Mouse (Mus musculus) brain, adult 2 months (tissue): Measurements from ENCODE around the gene Gps1.
A peak's percentile ranks its signal among the peaks of the same experiment; 100 is the strongest.
"Not testable (repeated sequence)": the region's sequence is repeated elsewhere in the genome, so short reads cannot be mapped to it uniquely, and the experiment has no call there.

ENCODE experiments used
- DNase-seq: peaks from one replicate; pipeline ENCODE4 v3.0.0; 2011; ENCODE audit warnings: low read depth, low spot score

Gps1 gene

GRCm38 (mm10) chr11:120822831-120823550, 38.9 kb downstream of the Gps1 start:
- no peak for DNase-seq

DNA sequence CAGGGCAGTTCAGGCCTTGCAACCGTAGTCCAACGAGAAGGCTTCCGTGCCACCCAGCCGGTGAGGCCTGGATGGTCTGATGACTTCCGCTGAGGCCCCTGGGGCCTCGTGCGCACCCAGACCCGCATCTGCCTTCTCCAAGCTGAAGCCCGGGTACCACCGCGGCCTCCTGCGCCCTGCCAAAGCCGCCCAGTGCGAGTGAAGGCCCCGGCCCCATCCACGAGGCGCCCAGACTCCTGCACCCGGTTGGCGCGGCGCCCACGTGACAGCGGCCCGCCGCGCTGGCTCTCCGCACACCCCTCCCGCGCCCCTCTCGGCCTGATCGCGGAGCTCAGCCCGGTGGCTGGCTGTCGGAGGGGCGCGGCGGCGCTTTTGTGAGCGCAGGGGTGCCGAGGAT, 39.5 kb downstream of the Gps1 start:
- peak; percentile 73 for DNase-seq

DNA sequence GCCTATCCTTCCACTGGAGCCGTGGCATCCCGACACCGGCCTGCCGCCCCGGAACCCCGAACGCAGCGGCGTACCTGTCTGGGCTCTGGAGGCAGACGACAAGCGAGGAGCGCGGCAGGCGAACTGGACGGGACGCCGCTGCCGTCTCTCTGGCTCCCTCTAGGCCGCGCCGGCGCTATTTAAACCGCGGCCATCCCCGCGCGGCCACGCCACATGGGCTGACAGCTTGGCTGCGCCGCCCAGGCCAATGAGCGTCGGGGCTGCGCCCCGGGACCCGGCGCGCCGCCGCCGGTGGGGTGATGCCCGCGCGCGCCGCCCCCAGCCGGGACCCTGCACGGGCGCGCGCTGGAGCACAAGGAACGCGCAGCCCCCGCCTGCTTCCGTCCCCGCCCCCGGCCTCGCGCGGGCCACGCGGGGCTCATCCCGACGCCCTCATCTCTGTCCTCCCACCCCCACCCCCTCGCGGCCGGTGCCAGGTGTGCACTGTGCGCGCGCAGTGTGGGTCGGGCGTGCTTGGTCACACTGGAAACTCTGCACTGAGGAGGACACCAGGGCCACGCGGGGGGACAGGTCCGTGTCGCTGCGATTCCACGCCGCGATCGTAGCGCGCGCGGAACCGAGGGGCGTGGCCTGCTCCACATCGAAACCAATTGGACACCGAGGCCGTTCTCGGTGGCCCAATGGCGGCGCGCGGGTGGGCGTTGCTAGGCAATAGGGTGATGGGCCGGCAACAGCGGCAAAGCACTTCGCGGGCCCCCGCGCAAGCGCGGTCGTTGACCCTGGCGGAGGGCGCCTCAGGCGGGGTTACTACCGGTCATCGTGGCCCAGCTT, 40.1 kb downstream of the Gps1 start, which contains the start of gene Fasn:
Fasn (minus strand) TSS at position 592 of the 831 bp plus-strand sequence.
- DNase-seq, result peak; percentile 99

GRCm38 (mm10) chr11:120824787-120825288, 40.8 kb downstream of the Gps1 start:
- no peak for DNase-seq

DNA sequence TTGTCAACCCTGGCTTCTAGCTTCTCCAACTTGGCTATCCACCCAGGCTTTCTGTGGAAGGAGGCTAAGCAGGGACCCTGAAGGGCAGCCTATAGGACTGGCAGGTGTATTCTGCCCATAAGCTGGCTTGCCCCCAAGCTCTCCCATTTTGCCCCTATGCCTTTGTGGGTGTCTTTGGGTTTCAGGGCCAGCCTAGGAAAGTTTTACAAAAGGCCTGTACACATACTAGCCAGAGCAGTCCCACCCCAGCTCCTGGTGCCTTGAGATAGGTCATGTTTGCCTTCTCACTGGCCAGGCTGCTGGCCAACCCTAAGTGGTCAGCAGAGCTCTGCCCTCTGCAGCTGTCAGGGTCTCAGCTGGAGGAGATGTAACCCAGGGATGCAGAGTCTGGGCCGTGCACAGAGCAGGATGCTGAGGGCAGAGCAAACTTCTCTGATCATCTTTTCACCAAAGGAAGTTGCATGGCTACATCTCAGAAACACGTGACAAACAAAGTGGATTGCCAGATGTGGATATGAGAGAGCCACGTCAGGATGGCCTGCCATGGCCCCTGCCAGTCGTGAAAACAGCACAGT, 41.3 kb downstream of the Gps1 start:
- DNase-seq, result peak; percentile 20

DNA sequence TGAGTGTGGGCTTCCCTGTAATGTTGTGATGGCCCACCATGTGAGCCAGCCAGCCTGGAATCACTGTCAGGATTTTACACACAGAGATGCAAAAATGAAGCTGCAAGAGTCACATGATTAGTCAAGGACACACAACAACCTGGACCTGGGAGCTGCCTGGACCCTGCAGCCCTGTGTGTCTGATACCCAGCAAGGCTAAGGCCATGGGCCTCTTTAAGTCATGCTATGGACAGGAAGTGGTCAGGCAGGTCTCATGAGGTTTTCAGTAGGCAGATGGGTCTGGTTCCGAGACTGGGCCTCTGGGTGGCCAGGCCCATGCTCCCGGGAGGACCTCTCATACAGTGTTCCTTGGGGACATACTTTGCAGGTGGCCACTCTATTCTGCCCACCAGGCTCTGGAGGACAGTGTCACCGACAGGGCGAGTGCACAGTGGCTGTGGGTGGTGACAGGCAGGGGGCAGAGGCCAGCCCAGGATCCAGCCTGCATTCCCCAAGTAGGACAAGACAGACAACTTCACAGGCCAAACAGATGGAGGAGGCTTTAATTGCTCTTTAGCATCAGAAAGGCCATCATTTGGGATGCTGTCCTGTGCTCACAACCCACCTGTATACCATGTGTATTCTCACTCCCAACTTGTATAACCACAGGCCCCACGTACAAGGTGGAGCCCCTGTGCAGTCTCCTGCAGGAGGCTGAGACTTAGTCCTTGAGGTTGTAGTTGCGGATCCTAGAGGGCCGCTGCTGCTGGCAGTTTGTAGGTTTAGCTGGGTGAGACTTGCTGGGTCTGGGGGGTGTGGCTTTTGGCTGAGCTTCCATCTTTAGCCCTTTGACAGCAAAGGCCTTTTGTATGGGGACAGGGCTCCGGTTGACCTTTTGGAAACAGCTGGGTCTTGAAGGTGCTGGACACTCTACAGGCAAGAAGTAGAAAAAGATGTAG, 42.2 kb downstream of the Gps1 start:
- DNase-seq, result no peak

DNA sequence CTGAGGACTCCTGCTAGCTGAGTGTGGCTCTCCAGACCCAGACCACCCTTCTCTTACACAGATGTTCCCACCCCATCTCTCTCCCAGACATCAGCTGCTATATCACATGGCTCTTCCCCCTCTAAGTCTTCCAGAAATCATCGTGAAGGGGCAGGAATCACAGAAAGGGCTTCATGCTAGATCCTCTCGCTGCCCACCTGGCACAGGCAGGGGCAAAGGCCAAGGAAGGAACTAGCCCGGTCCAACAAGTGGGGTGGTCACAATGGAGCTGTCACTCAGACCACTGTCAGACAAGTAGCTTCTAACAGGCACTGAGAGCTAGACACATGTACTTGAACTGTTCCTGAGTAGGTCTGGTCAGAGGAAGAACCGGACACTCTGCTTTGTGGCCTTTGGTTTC, 44.3 kb downstream of the Gps1 start:
- no peak for DNase-seq

DNA sequence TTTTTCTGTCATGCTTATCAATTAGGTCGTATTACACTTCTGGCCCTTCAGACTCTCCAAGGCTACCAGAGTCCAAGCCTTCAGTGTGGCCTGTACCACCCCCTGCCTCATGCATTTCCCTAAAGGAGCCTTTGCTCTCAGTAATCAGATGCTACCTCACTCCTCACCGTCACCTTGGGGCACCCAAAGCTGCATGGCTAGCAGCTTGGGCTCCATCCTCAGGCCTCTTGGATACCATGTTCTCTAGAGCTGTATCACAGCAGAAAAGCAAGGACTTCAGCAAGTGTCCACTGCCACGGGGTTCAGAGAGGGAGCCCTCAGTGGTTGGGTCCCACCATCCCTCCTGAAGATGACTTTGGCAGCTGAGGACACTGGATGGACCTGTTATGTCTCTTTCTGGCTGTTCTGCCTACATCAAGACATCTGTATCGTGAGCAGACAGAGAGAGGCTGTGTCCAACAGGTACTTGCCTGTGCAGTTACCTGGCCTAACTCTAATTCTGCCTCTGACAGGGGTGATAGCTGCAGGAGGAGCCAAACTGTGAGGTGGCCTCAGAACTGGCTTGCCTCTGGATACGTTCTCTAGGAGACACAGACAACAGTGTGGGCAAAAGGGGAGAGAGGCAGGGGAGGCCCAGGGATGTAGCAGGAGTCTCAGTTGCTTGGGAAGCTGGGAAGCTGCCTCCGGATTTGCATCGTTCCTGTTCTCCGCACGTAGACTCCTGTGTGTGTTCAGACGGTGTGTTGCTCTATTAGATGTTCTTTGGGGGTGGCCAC, 45.9 kb downstream of the Gps1 start:
- DNase-seq, result no peak

GRCm38 (mm10) chr11:120830686-120831085, 46.6 kb downstream of the Gps1 start:
- no peak for DNase-seq

- DNase-seq, result no peak
Observed at GRCm38 (mm10) chr11:120831659-120832440, 47.8 kb downstream of the Gps1 start.

GRCm38 (mm10) chr11:120832962-120833361, 48.9 kb downstream of the Gps1 start:
- not testable (repeated sequence) for DNase-seq

GRCm38 (mm10) chr11:120833555-120834280, 49.6 kb downstream of the Gps1 start:
- peak; percentile 24 for DNase-seq
